ENCODE assay signal across 8 mouse cellular contexts in the genomic region with DNA sequence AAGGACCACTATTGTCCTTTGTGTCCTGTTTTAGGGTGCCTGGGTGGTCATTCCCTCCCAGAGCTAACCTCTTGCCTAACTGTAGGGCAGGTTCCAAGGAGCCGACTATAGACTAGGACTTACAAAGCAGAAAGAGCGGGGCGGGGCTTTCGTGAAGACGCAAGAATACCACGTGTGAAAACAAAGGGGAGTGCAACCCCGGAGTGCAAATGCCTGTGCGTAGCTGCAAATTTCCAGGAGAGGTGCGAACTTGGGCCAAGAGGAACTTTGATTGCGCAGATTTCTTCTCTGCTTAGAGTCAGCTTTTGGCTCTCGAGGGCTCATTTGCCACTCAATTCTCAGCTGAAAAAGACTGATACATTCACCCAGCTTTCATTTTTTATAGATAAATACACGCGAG. TPM values are rescaled to one million over a fixed set of nuclear protein-coding genes. Genes with fewer than 3 reads are reported as not detected.
DNase-seq lines count a peak whose midpoint lies in the region; ATAC-seq and TF ChIP-seq lines count a peak whose summit lies in the region.

No protein-coding gene starts in this region.

- no peaks in the 10 kb centered on the region for H3K27me3 ChIP-seq in heart, embryonic 11.5 days (ENCODE audit: control insufficient read depth, insufficient read depth, low read length)
- no peaks in the 10 kb centered on the region for H3K27me3 ChIP-seq in lung, postnatal 0 days (replicated peaks; ENCODE audit: insufficient read depth, low read length)

- peak; percentile 38 for ATAC-seq in CD4-positive, CD25-positive, alpha-beta regulatory T cell, adult 4 months
- ATAC-seq in heart, embryonic 11.5 days (replicated peaks; ENCODE audit: insufficient number of reproducible peaks, low FRiP score, low TSS enrichment), result peak; percentile 68; the same call in 1 of the 2 replicates
- ATAC-seq in lung, postnatal 0 days, result peak; percentile 73

- H3K9ac ChIP-seq in heart, embryonic 11.5 days (ENCODE audit: low read depth, low read length), result peak overlapping the region; percentile 94
- no peak overlapping the region for H3K9ac ChIP-seq in lung, postnatal 0 days (replicated peaks; ENCODE audit: low read depth)

- no peak for TF ChIP-seq CTCF in lung, postnatal 0 days (IDR thresholded peaks at IDR 0.05)

- no peak overlapping the region for H3K27ac ChIP-seq in heart, embryonic 11.5 days (ENCODE audit: low read depth, low read length)
- H3K27ac ChIP-seq in lung, postnatal 0 days (ENCODE audit: low read length), result 0 out of 2 replicates have a peak overlapping the region, but pooled peaks have one; percentile 33

- no peaks in the 10 kb centered on the region for H3K9me3 ChIP-seq in heart, embryonic 11.5 days (replicated peaks; ENCODE audit: control insufficient read depth, low read length)
- no peaks in the 10 kb centered on the region for H3K9me3 ChIP-seq in lung, postnatal 0 days (ENCODE audit: low read length)

- peak overlapping the region; percentile 78 for H3K4me3 ChIP-seq in heart, embryonic 11.5 days (ENCODE audit: low read depth, low read length)
- peak overlapping the region; percentile 84 for H3K4me3 ChIP-seq in lung, postnatal 0 days (ENCODE audit: low read depth, low read length)

- TF ChIP-seq EP300 in lung, postnatal 0 days (IDR thresholded peaks at IDR 0.05), result no peak

- H3K4me1 ChIP-seq in heart, embryonic 11.5 days (ENCODE audit: control insufficient read depth, insufficient read depth, low read length), result peaks cover 23% of the 10 kb centered on the region
- peaks cover 10% of the 10 kb centered on the region for H3K4me1 ChIP-seq in lung, postnatal 0 days (ENCODE audit: insufficient read depth, low read depth, low read length)

- peaks cover 5% of the 10 kb centered on the region for H3K36me3 ChIP-seq in heart, embryonic 11.5 days (ENCODE audit: control insufficient read depth, insufficient read depth, low read length)
- no peaks in the 10 kb centered on the region for H3K36me3 ChIP-seq in lung, postnatal 0 days (ENCODE audit: insufficient read depth, low read length)

- under 1% methylated on average over 13 of the region's 13 CpGs for WGBS in heart, embryonic 11.5 days (ENCODE audit: insufficient replicate concordance)
- WGBS in lung, postnatal 0 days, result 0% methylated on average over 13 of the region's 13 CpGs

- H3K4me2 ChIP-seq in heart, embryonic 11.5 days, result peak overlapping the region; percentile 95
- H3K4me2 ChIP-seq in lung, postnatal 0 days (replicated peaks; ENCODE audit: low read depth, low read length), result peak overlapping the region; percentile 60

- DNase-seq in ZHBTc4 (ENCODE audit: low read depth, low spot score), result peak; percentile 82
- DNase-seq in embryo, embryonic 10 days (ENCODE audit: low spot score), result peak; percentile 81
- peak; percentile 72 for DNase-seq in kidney, adult 9 months
- DNase-seq in lung, postnatal 0 days (ENCODE audit: low spot score), result peak; percentile 89
- peak; percentile 36 for DNase-seq in ovary, postnatal 14 days (ENCODE audit: low spot score)
- peak; percentile 44 to 61 for DNase-seq in urinary bladder, postnatal 36 days (ENCODE audit: low spot score in 2 of 2)

RNA-seq across cellular contexts. Expression of a gene that starts 0.5 kb away (rescaled TPM):
- 1 to 10 TPM; 3.8 to 4.2 TPM for polyA plus RNA-seq in CD4-positive, CD25-positive, alpha-beta regulatory T cell, adult 4 months (2017; shearing (Covaris generic))
- 1.8 and 2.3 TPM in 2 replicates for polyA plus RNA-seq in heart, embryonic 11.5 days (2014; fragmentation: Nextera tagmentation; extraction: Ambion mirVana)
- polyA plus RNA-seq in lung, postnatal 0 days (2015; fragmentation: Nextera tagmentation; extraction: Ambion mirVana), result 1.1 and 1.5 TPM in 2 replicates

RNA-seq across cellular contexts. Expression of a gene that starts 34.5 kb away (rescaled TPM):
- 100 to 1,000 TPM; 187 to 284 TPM for polyA plus RNA-seq in CD4-positive, CD25-positive, alpha-beta regulatory T cell, adult 4 months (2017; shearing (Covaris generic))
- polyA plus RNA-seq in heart, embryonic 11.5 days (2014; fragmentation: Nextera tagmentation; extraction: Ambion mirVana), result 33.5 and 35.9 TPM in 2 replicates
- polyA plus RNA-seq in lung, postnatal 0 days (2015; fragmentation: Nextera tagmentation; extraction: Ambion mirVana), result 153 and 183 TPM in 2 replicates

RNA-seq across cellular contexts. Expression of a gene that starts 40.8 kb away (rescaled TPM):
- 10 to 100 TPM; 20.6 to 33.8 TPM for polyA plus RNA-seq in CD4-positive, CD25-positive, alpha-beta regulatory T cell, adult 4 months (2017; shearing (Covaris generic))
- polyA plus RNA-seq in heart, embryonic 11.5 days (2014; fragmentation: Nextera tagmentation; extraction: Ambion mirVana), result 21.6 and 24.2 TPM in 2 replicates
- polyA plus RNA-seq in lung, postnatal 0 days (2015; fragmentation: Nextera tagmentation; extraction: Ambion mirVana), result 17.5 and 20.7 TPM in 2 replicates

RNA-seq across cellular contexts. Expression of a gene that starts 44.6 kb away (rescaled TPM):
- polyA plus RNA-seq in CD4-positive, CD25-positive, alpha-beta regulatory T cell, adult 4 months (2017; shearing (Covaris generic)), result 10 to 100 TPM; 79.7 to 81.7 TPM
- polyA plus RNA-seq in heart, embryonic 11.5 days (2014; fragmentation: Nextera tagmentation; extraction: Ambion mirVana), result 4.7 and 4.9 TPM in 2 replicates
- 6.3 and 8.3 TPM in 2 replicates for polyA plus RNA-seq in lung, postnatal 0 days (2015; fragmentation: Nextera tagmentation; extraction: Ambion mirVana)

Comparison
In these comparisons a context has a peak if more than half of its experiments do, and no peak if none do; other contexts are left out.
1. DNase-seq: peak in every context shown above with its lines; median percentile 89 in lung, postnatal 0 days; 82 in ZHBTc4; 81 in embryo, embryonic 10 days; 72 in kidney, adult 9 months; 52 in urinary bladder, postnatal 36 days; 36 in ovary, postnatal 14 days.